Mouse (Mus musculus) kidney, postnatal 4 days (tissue): ENCODE data around the gene Mpzl1.

Source experiments
- DNase-seq, 2 experiments: peaks; one replicate each; pipeline ENCODE4 v3.0.0; 2021; ENCODE audit warnings: mixed read lengths in 2 of 2

Mpzl1 gene

DNA sequence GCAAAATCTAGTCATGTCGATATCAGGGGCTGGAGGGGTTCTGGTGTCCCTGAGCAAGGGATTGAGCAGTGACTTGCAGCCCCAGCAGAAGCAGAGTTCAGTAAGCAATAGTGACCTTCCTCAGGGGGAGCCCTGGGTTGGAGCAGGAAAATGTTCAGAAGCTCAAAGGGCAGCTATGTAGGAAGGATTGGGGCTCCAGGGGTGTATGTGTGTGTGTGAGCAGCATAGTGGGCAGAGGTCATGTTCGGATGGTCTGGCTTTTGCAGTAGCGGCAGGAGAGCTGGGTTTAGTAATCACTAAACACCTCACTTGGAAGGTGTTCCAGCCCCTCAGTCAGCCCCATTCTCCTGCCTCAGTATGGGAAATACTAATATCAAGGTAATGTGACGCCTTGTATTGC is 58.3 kb downstream of the Mpzl1 start:
- DNase-seq, result no peak

DNA sequence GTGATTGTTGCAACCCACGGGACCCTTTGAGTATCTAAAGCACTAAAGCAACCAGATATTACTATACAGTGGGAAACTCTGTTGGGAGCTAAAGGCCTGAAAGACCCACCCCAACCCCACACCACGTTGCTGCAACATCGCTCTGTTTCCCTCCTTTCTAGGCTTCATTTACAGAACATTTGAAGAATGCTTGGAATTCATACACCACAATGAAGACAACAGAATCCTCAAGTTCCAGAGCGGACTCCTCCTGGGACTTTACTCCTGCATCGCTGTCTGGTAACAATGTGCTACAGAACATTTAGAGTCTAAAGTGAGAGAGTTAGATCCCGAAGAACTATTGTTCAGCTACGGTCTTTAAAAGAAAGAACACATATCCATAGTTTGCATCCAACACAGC is 66.9 kb downstream of the Mpzl1 start:
- DNase-seq, result no peak

DNA sequence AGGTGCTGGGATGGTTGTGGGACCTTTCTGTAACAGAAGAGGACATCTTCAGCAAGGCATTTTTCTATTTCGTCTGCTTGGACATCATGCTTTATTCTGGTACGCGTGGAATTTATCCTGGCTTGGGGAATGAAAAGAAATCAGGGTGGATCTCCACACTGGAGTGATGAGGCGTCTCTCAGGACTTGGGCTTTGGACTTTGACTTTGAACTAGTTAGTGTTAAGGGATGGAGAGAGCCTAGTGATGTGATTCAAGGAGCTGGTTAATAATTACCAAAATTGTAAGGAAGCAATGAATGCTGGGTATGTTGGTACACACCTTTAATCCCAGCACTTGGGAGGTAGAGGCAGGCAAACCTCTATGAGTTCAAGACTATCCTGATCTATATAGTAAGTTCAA is 69.1 kb downstream of the Mpzl1 start:
- DNase-seq, result no peak

DNA sequence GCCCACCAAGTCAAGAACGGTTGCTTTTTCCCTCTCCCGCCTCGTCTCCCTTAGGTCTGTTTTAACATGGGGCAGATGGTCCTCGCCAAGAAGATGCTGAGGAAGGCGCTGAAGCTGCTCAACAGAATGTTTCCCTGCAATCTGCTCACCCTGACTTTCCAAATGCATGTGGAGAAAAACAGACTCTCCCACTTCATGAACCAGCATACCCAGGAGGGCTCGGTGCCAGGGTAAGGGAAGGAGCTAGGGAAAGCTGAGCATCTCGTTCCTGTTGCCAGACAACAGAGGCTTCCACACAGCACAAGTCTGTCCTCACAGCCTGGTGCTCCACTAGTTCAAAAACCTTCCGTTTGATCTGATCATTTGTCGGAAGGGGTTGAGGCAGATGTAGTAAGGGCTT is 75.3 kb downstream of the Mpzl1 start:
- DNase-seq, result no peak

DNA sequence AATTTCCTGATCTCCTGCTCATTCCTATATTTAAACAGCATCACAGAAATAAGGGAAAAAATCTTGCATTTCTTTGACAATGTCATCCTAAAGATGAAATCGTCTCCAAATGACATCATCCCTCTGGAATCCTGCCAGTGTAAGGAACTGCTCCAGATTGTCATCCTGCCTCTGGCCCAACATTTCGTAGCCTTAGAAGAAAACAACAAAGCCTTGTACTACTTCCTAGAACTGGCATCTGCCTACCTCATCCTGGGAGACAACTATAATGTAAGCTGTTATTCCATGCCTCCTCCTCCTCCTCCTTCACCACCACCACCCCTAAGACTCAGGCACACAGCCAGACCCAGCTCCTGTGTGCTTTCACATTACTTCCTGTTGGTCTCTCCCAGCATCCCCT is 77.6 kb downstream of the Mpzl1 start:
- no peak for DNase-seq
